Mouse (Mus musculus): Measurements from ENCODE around the gene Anapc11. TPM values are rescaled to one million over a fixed set of nuclear protein-coding genes. Genes with fewer than 3 reads are reported as not detected.

Anapc11 gene
- polyA plus RNA-seq, 1 experiment, result 128 TPM

GRCm38 (mm10) chr11:120574278-120574600, 24.0 kb upstream of the Anapc11 start:
- H3K4me1 ChIP-seq (ENCODE audit: control insufficient read depth, insufficient read depth, low read length), result peaks cover 24% of the 10 kb centered on the region
- peak overlapping the region; percentile 92 for H3K4me3 ChIP-seq (ENCODE audit: insufficient read depth, low read length)
- TF ChIP-seq CTCF (IDR thresholded peaks at IDR 0.05; ENCODE audit: low read depth, low read length) (no peak), POLR2A (IDR thresholded peaks at IDR 0.05; ENCODE audit: borderline replicate concordance, low read depth, low read length) (no peak)
- peak overlapping the region; percentile 11 for H3K27ac ChIP-seq (ENCODE audit: insufficient read depth, low read depth, low read length)

- peaks cover 27% of the 10 kb centered on the region for H3K4me1 ChIP-seq (ENCODE audit: control insufficient read depth, insufficient read depth, low read length)
- no peak overlapping the region for H3K4me3 ChIP-seq (ENCODE audit: insufficient read depth, low read length)
- TF ChIP-seq CTCF (IDR thresholded peaks at IDR 0.05; ENCODE audit: low read depth, low read length), result no peak
- no peak for TF ChIP-seq POLR2A (IDR thresholded peaks at IDR 0.05; ENCODE audit: borderline replicate concordance, low read depth, low read length)
- 0 out of 2 replicates have a peak overlapping the region, but pooled peaks have one; percentile 7 for H3K27ac ChIP-seq (ENCODE audit: insufficient read depth, low read depth, low read length)
Measured at GRCm38 (mm10) chr11:120575046-120575445, 23.2 kb upstream of the Anapc11 start.

GRCm38 (mm10) chr11:120575940-120576339, 22.3 kb upstream of the Anapc11 start:
- no peak for TF ChIP-seq POLR2A (IDR thresholded peaks at IDR 0.05; ENCODE audit: borderline replicate concordance, low read depth, low read length)
- TF ChIP-seq CTCF (IDR thresholded peaks at IDR 0.05; ENCODE audit: low read depth, low read length), result no peak
- Histone ChIP-seq H3K4me1 (ENCODE audit: control insufficient read depth, insufficient read depth, low read length) (peaks cover 25% of the 10 kb centered on the region), H3K4me3 (ENCODE audit: insufficient read depth, low read length) (no peak overlapping the region), H3K27ac (ENCODE audit: insufficient read depth, low read depth, low read length) (no peak overlapping the region)

DNA sequence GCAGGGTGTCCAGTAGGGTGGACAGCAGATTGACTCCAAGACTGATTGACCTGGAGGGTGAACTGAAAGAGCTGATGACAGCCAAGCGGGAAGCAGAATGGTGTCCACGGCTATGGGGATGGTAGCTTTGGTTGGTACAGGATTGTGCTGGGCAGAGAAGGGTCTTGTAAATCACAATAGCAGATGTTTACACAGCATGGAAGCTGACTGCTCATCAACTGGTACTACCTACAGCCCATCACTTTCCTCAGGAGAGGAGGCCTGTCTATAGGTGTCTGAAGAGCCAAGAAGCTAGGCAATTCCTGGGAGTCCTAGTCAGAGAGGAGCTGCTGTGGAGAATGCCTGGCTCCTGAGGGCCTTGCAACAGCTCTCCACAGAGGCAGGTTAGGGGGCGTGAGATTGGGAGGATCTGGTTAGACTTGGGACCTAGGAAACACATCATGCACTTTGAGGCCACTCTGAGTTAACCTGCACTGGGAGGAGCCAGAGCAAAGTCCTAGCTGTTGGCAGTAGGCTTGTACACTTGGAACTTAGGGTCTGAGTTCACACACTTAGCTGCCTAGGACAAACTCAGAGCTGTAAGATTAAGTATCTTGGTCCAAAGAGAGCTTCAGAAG, 21.7 kb upstream of the Anapc11 start:
- Histone ChIP-seq H3K4me3 (ENCODE audit: insufficient read depth, low read length) (no peak overlapping the region), H3K27ac (ENCODE audit: insufficient read depth, low read depth, low read length) (no peak overlapping the region), H3K4me1 (ENCODE audit: control insufficient read depth, insufficient read depth, low read length) (peaks cover 21% of the 10 kb centered on the region)
- no peak for TF ChIP-seq CTCF (IDR thresholded peaks at IDR 0.05; ENCODE audit: low read depth, low read length)
- TF ChIP-seq POLR2A (IDR thresholded peaks at IDR 0.05; ENCODE audit: borderline replicate concordance, low read depth, low read length), result no peak

DNA sequence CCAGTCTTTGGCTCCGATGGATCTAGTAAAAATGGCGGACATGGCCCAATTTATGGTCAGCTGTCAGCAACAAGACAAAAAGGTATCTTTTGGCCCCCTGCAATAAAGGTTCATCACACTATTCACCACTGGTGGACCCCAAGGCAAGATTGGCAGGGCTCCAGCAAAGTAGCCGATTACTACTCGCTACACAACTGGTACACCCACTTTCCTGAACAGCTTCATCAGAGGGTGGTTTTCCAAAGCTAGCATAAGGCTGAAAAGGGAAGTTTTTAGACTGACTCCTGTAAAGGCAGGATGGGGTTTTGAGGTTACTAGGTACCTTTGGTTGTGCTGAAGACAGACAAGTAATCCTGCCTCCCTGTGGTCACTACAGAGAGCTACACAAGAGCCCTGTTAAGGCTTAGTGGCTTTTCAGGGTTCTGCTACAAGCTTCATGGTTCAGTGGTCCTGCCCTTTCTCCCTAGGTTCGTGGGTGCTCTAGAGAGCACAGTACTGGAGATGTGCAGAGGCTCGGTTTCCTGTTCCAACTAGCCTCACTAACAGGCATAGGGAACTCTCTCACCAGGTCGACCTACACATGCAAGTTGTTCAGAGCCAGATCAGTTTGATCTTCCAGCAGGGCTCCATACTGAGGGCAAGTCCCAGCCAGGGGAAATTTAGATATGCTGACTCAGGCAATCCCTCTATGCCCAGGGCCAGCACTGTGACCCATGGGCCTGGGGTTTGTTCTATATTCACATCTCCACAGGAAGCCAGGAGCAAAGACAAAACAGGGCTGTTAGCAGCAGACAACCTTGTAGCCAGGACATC, 20.8 kb upstream of the Anapc11 start:
- TF ChIP-seq POLR2A (IDR thresholded peaks at IDR 0.05; ENCODE audit: borderline replicate concordance, low read depth, low read length) (no peak), CTCF (IDR thresholded peaks at IDR 0.05; ENCODE audit: low read depth, low read length) (no peak)
- H3K27ac ChIP-seq (ENCODE audit: insufficient read depth, low read depth, low read length), result no peak overlapping the region
- H3K4me3 ChIP-seq (ENCODE audit: insufficient read depth, low read length), result no peak overlapping the region
- H3K4me1 ChIP-seq (ENCODE audit: control insufficient read depth, insufficient read depth, low read length), result peaks cover 22% of the 10 kb centered on the region

GRCm38 (mm10) chr11:120578024-120578693, 20.1 kb upstream of the Anapc11 start:
- peaks cover 24% of the 10 kb centered on the region for H3K4me1 ChIP-seq (ENCODE audit: control insufficient read depth, insufficient read depth, low read length)

DNA sequence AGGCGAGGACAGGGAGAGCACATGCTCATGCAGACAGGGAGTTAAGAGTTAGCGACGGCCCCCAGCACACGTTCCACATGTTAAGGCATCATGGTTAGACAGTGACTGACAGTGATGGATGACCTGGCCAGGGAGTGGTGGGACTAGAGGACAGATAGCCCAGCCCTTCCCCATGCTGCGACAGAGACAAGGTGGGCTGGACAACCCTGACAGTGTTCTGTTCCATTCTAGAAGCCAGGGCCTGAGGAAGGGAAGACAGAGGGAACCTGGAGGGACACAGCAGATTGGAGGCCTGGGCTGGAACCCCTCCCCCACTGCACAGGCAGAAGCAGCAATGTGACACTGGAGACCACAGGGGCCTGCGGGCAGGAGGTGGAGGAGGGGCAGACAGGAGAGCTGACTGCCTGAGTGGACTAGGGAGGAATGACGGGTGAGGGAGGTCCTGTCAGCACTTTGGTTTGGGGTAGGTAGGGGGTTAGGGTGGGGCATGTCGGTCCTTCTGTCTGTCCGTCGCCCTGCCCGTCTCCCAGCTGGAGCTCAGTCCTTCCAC, 19.5 kb upstream of the Anapc11 start:
- Histone ChIP-seq H3K4me1 (ENCODE audit: control insufficient read depth, insufficient read depth, low read length) (peaks cover 24% of the 10 kb centered on the region), H3K4me3 (ENCODE audit: insufficient read depth, low read length) (no peak overlapping the region), H3K27ac (ENCODE audit: insufficient read depth, low read depth, low read length) (no peak overlapping the region)
- TF ChIP-seq POLR2A (IDR thresholded peaks at IDR 0.05; ENCODE audit: borderline replicate concordance, low read depth, low read length) (no peak), CTCF (IDR thresholded peaks at IDR 0.05; ENCODE audit: low read depth, low read length) (no peak)

More at GRCm38 (mm10) chr11:120578024-120578693, 20.1 kb upstream of the Anapc11 start:
- TF ChIP-seq CTCF (IDR thresholded peaks at IDR 0.05; ENCODE audit: low read depth, low read length) (no peak), POLR2A (IDR thresholded peaks at IDR 0.05; ENCODE audit: borderline replicate concordance, low read depth, low read length) (no peak)
- Histone ChIP-seq H3K4me3 (ENCODE audit: insufficient read depth, low read length) (no peak overlapping the region), H3K27ac (ENCODE audit: insufficient read depth, low read depth, low read length) (no peak overlapping the region)

DNA sequence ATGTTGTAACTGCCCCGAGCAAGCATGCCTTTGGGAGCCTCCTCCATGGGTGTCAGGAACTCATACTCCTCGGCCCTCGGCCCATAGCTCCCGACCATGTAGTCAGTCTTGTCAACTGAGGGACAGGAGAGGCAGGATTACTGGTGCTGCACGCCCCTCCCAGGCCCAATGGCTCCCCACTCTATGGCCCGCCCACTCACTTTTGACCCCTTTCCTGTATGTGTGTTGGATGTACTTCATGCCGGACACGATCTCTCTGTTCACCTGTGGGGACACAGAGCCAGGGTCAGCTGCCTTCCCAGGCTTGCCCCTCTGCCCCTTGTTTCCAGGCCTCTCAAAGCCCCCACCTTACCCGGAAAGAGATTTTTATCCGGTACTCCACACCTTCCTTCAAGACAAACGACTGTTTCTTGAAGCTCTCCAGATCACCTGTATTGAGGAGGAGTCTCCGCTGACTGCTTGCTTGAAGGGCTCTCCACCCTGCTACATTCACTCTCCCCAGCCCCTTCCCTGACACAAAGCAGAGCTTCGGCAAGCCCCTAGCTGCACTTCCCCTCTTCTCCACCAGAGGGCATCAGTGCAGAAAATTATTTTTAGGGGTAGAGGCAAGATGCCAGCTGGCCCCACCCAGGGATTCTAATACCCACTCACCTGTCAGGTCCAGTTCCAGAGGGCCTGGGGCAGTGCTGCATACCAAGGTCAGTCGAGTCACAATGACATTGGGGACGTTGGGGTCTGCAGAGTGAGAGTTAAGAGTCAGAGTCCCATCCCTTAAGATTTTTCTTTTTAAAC, 18.7 kb upstream of the Anapc11 start:
- TF ChIP-seq POLR2A (IDR thresholded peaks at IDR 0.05; ENCODE audit: borderline replicate concordance, low read depth, low read length) (no peak), CTCF (IDR thresholded peaks at IDR 0.05; ENCODE audit: low read depth, low read length) (peak; percentile 66)
- Histone ChIP-seq H3K4me3 (ENCODE audit: insufficient read depth, low read length) (peak overlapping the region; percentile 87), H3K27ac (ENCODE audit: insufficient read depth, low read depth, low read length) (no peak overlapping the region), H3K4me1 (ENCODE audit: control insufficient read depth, insufficient read depth, low read length) (peaks cover 22% of the 10 kb centered on the region)

DNA sequence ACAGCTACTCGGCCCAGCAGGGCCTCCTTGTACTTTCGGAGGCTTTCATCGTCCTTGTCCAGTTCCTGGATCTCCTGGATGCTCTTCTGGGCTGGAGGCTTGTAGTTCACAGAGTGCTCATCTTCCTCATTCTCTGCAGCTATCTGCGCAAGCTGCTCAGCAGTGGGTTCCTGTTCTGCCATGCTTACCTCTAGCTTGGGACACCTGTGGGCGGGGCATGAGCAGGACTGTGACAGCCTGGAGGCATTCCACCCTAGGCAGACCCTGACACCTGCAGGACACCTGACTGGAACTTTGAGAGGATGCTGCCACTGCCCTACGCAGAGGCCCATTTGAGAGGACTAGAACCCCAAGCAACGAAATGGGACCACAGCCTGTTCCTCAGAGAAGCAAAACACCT, 18.0 kb upstream of the Anapc11 start:
- no peak for TF ChIP-seq POLR2A (IDR thresholded peaks at IDR 0.05; ENCODE audit: borderline replicate concordance, low read depth, low read length)
- no peak for TF ChIP-seq CTCF (IDR thresholded peaks at IDR 0.05; ENCODE audit: low read depth, low read length)
- Histone ChIP-seq H3K4me3 (ENCODE audit: insufficient read depth, low read length) (peak overlapping the region; percentile 87), H3K27ac (ENCODE audit: insufficient read depth, low read depth, low read length) (peak overlapping the region; percentile 88), H3K4me1 (ENCODE audit: control insufficient read depth, insufficient read depth, low read length) (peaks cover 18% of the 10 kb centered on the region)
